Mouse (Mus musculus) liver, embryonic 11.5 days (tissue): ENCODE measurements around the gene Bcl2. TPM values are rescaled to one million over a fixed set of nuclear protein-coding genes. Genes with fewer than 3 reads are reported as not detected.

Source experiments
- ATAC-seq: fragments of 200-750 bp; cut with Nextera tagmentation; replicated peaks from 2 replicates; pipeline ENCODE4 v1.8.0; 2017; ENCODE audit warnings: moderate number of reproducible peaks, mild to moderate bottlenecking, moderate TSS enrichment, moderate library complexity; ENCODE audit not compliant: low FRiP score
- DNase-seq: peaks from one replicate; pipeline ENCODE4 v3.0.0-alpha.2; 2017; ENCODE audit warnings: low spot score
- H3K27ac ChIP-seq: fragments of 300-500 bp; sonication (generic); 2 replicates; pipeline ENCODE4 v1.5.1; 2014; ENCODE audit warnings: mild to moderate bottlenecking, low read depth, low read length, control low read depth
- H3K27me3 ChIP-seq: fragments of 300-500 bp; sonication (generic); replicated peaks from 2 replicates; pipeline ENCODE4 v1.6.1; 2014; ENCODE audit warnings: low read length, mixed read lengths; ENCODE audit not compliant: control insufficient read depth, insufficient read depth
- H3K36me3 ChIP-seq: fragments of 300-500 bp; sonication (generic); 2 replicates; pipeline ENCODE4 v1.6.1; 2014; ENCODE audit warnings: mild to moderate bottlenecking, low read length, moderate library complexity, mixed read lengths; ENCODE audit not compliant: control insufficient read depth, insufficient read depth
- H3K4me1 ChIP-seq: fragments of 300-500 bp; sonication (generic); replicated peaks from 2 replicates; pipeline ENCODE4 v1.6.1; 2014; ENCODE audit warnings: low read length, mixed read lengths; ENCODE audit not compliant: control insufficient read depth, insufficient read depth
- H3K4me2 ChIP-seq: fragments of 300-500 bp; sonication (generic); 2 replicates; pipeline ENCODE4 v1.6.1; 2014; ENCODE audit warnings: mild to moderate bottlenecking, control low read depth, moderate library complexity
- H3K4me3 ChIP-seq: fragments of 300-500 bp; sonication (generic); 2 replicates; pipeline ENCODE4 v1.5.1; 2014; ENCODE audit warnings: low read depth, low read length, control low read depth
- H3K9ac ChIP-seq: fragments of 300-500 bp; sonication (generic); 2 replicates; pipeline ENCODE4 v1.6.1; 2014; ENCODE audit warnings: low read depth, low read length, control low read depth
- H3K9me3 ChIP-seq: fragments of 300-500 bp; sonication (generic); 2 replicates; pipeline ENCODE4 v1.6.1; 2016; ENCODE audit warnings: low read length, inconsistent platforms, mixed read lengths; ENCODE audit not compliant: control insufficient read depth
- WGBS: fragments of 180-500 bp; shearing (Covaris S2); extraction: QIAGEN DNeasy Blood & Tissue Kit; methylation state at CpG from one replicate; pipeline ENCODE4 v1.1.7; 2014; 5-methylcytosine and 5-hydroxymethylcytosine counted together
- polyA plus RNA-seq: library from polyadenylated mRNA; unstranded; fragments of >200 nt; fragmentation: Nextera tagmentation; extraction: Ambion mirVana; gene quantifications from 2 replicates; pipeline ENCODE4 v1.2.1, GENCODE M21; 2014

The Bcl2 gene
- polyA plus RNA-seq, 1 experiment from 2014 or later, result 2.8 TPM

GRCm38 (mm10) chr1:106523741-106524140 lies 190.3 kb downstream of the Bcl2 start:
- 60% methylated on average over 6 of the region's 6 CpGs for WGBS
- H3K36me3 ChIP-seq, result no peaks in the 10 kb centered on the region
- H3K4me3 ChIP-seq, result no peak overlapping the region
- H3K9ac ChIP-seq, result no peak overlapping the region
- no peaks in the 10 kb centered on the region for H3K9me3 ChIP-seq
- H3K4me2 ChIP-seq, result no peak overlapping the region
- no peaks in the 10 kb centered on the region for H3K27me3 ChIP-seq
- ATAC-seq (no peak), DNase-seq (no peak)
- no peak overlapping the region for H3K27ac ChIP-seq
- H3K4me1 ChIP-seq, result no peaks in the 10 kb centered on the region

- Histone ChIP-seq H3K4me2 (no peak overlapping the region), H3K36me3 (no peaks in the 10 kb centered on the region), H3K9me3 (no peaks in the 10 kb centered on the region), H3K27me3 (no peaks in the 10 kb centered on the region), H3K27ac (no peak overlapping the region), H3K4me1 (no peaks in the 10 kb centered on the region), H3K9ac (no peak overlapping the region), H3K4me3 (no peak overlapping the region)
- ATAC-seq (no peak), DNase-seq (no peak)
- 91% methylated on average over 5 of the region's 5 CpGs for WGBS
Measured at GRCm38 (mm10) chr1:106523009-106523408, 191.1 kb downstream of the Bcl2 start.

- Histone ChIP-seq H3K27ac (no peak overlapping the region), H3K4me1 (no peaks in the 10 kb centered on the region; the same call in 1 of the 2 replicates), H3K9me3 (no peaks in the 10 kb centered on the region), H3K4me3 (no peak overlapping the region), H3K9ac (no peak overlapping the region), H3K4me2 (no peak overlapping the region), H3K36me3 (no peaks in the 10 kb centered on the region), H3K27me3 (no peaks in the 10 kb centered on the region)
- ATAC-seq (no peak), DNase-seq (no peak)
- WGBS, result 67% methylated on average over 6 of the region's 6 CpGs
Measured at GRCm38 (mm10) chr1:106517591-106518177, 196.4 kb downstream of the Bcl2 start.

- H3K9me3 ChIP-seq, result no peaks in the 10 kb centered on the region
- H3K9ac ChIP-seq, result no peak overlapping the region
- no peaks in the 10 kb centered on the region; the same call in 1 of the 2 replicates for H3K4me1 ChIP-seq
- DNase-seq (no peak), ATAC-seq (0 out of 2 replicates have a peak, but pooled peaks have one; percentile 31)
- H3K4me3 ChIP-seq, result no peak overlapping the region
- WGBS, result 88% methylated on average over 1 of the region's 1 CpGs
- H3K27ac ChIP-seq, result no peak overlapping the region
- no peaks in the 10 kb centered on the region for H3K36me3 ChIP-seq
- no peak overlapping the region for H3K4me2 ChIP-seq
- no peaks in the 10 kb centered on the region for H3K27me3 ChIP-seq
Measured at GRCm38 (mm10) chr1:106517099-106517498, 197.0 kb downstream of the Bcl2 start.

- ATAC-seq, result no peak
- Histone ChIP-seq H3K4me2 (no peak overlapping the region), H3K9ac (no peak overlapping the region), H3K4me3 (no peak overlapping the region), H3K27ac (no peak overlapping the region), H3K4me1 (no peaks in the 10 kb centered on the region; the same call in 1 of the 2 replicates), H3K9me3 (no peaks in the 10 kb centered on the region), H3K36me3 (no peaks in the 10 kb centered on the region), H3K27me3 (no peaks in the 10 kb centered on the region)
- 69% methylated on average over 6 of the region's 6 CpGs for WGBS
- DNase-seq, result no peak
Measured at GRCm38 (mm10) chr1:106515611-106516010, 198.5 kb downstream of the Bcl2 start.

GRCm38 (mm10) chr1:106513890-106514643 lies 200.0 kb downstream of the Bcl2 start:
- Histone ChIP-seq H3K9ac (no peak overlapping the region), H3K4me3 (no peak overlapping the region), H3K36me3 (no peaks in the 10 kb centered on the region), H3K27ac (no peak overlapping the region), H3K27me3 (no peaks in the 10 kb centered on the region), H3K4me2 (no peak overlapping the region), H3K9me3 (no peaks in the 10 kb centered on the region), H3K4me1 (no peaks in the 10 kb centered on the region; the same call in 1 of the 2 replicates)
- WGBS, result 72% methylated on average over 7 of the region's 7 CpGs
- DNase-seq, result no peak
- ATAC-seq, result no peak

GRCm38 (mm10) chr1:106513481-106513880 lies 200.6 kb downstream of the Bcl2 start:
- Histone ChIP-seq H3K4me3 (no peak overlapping the region), H3K4me1 (no peaks in the 10 kb centered on the region; the same call in 1 of the 2 replicates), H3K9ac (no peak overlapping the region), H3K27me3 (no peaks in the 10 kb centered on the region), H3K9me3 (no peaks in the 10 kb centered on the region), H3K36me3 (no peaks in the 10 kb centered on the region), H3K27ac (no peak overlapping the region), H3K4me2 (no peak overlapping the region)
- DNase-seq (no peak), ATAC-seq (no peak)
- 77% methylated on average over 4 of the region's 4 CpGs for WGBS

GRCm38 (mm10) chr1:106511593-106511992 lies 202.5 kb downstream of the Bcl2 start:
- Histone ChIP-seq H3K9me3 (no peaks in the 10 kb centered on the region), H3K27me3 (no peaks in the 10 kb centered on the region), H3K4me2 (no peak overlapping the region), H3K27ac (no peak overlapping the region), H3K36me3 (no peaks in the 10 kb centered on the region), H3K9ac (no peak overlapping the region), H3K4me3 (no peak overlapping the region), H3K4me1 (no peaks in the 10 kb centered on the region)
- DNase-seq (peak; percentile 49), ATAC-seq (no peak; the same call in 1 of the 2 replicates)
- 20% methylated on average over 6 of the region's 6 CpGs for WGBS

- Histone ChIP-seq H3K27ac (no peak overlapping the region), H3K27me3 (no peaks in the 10 kb centered on the region), H3K36me3 (no peaks in the 10 kb centered on the region), H3K4me1 (no peaks in the 10 kb centered on the region), H3K4me2 (no peak overlapping the region), H3K9ac (no peak overlapping the region), H3K4me3 (no peak overlapping the region), H3K9me3 (no peaks in the 10 kb centered on the region)
- DNase-seq (no peak), ATAC-seq (no peak)
- 56% methylated on average over 1 of the region's 1 CpGs for WGBS
Measured at GRCm38 (mm10) chr1:106507556-106507955, 206.5 kb downstream of the Bcl2 start.
